Mouse (Mus musculus) urinary bladder, postnatal 36 days (tissue): ENCODE results near the gene Pbrm1.

Experiments used
- DNase-seq, 2 experiments: peaks; one replicate each; pipeline ENCODE4 v3.0.0; 2022; ENCODE audit warnings: low spot score in 2 of 2, mixed read lengths in 1 of 2

The Pbrm1 gene

DNA sequence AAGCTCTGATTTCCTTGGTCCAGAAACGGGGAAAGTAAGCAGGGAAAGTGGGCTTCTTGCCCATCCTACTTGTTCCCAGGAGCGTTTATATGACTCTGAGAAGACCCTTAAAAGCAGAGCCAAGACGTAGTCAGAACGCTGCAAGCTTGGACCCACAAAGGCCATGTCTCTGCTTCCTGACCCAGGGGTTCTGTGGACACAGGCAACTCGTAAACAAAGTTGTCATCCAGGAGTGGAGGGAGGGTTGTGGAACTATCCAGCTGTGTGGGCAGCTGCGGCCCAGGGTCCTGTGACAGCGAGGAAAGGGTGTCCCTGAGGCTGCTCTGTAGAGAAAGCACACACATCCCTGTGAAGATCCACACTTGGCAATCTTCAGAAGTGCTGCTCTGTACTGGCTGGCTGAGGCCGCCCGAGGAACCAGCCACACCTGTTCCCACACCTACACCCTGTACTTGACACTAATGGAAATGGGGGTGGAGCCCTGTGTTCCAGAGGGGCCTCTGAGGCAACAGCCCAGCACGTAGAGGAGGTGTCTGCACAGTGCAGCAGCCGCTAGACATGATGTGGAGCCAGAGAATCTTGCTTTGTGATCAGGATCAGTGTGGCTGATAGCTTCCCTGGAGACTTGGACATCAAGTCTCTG is 114.2 kb downstream of the Pbrm1 start:
- no peak for DNase-seq

DNA sequence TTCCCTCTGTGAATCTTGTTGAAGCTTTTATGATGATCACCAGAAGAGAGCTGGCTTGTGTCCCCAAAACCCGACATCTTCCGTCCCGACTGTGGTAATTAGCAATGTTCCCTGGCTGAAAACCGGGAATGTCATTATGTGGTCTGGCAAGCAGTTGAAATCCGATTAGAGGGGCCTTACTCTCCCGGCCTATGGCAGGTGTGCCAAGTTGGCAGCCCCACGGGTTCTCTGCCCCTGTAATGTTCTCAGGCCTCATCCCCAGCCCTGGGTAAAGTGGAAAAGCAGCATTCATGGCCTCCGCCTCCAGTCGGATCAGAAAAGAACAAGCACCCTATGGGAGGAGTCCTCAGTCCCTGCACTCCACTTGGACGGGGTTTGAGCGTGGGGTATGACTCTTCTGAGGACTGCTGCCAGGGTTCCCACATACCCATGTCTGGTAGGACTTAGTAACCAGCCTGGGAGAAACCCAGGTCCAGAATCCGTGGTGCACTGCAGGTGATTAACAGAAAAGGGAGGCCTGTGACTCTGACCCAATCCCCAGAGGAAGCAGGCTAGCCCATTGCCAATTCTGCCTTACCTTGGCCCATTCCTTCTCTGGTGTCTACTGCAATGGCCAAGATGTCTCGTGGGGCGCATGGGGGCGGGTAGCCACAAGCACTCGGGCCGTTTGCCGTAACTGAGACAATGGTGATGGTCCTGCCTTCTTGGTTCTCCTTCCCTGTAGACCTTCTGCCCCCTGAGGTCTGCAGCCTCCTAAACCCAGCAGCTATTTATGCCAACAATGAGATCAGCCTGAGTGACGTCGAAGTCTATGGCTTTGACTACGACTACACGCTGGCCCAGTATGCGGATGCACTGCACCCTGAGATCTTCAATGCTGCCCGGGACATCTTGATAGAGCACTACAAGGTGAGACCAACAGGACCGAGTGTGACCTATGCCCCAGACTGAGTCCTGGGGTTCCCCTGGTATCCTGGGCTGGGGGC is 115.4 kb downstream of the Pbrm1 start:
- DNase-seq, result no peak

DNA sequence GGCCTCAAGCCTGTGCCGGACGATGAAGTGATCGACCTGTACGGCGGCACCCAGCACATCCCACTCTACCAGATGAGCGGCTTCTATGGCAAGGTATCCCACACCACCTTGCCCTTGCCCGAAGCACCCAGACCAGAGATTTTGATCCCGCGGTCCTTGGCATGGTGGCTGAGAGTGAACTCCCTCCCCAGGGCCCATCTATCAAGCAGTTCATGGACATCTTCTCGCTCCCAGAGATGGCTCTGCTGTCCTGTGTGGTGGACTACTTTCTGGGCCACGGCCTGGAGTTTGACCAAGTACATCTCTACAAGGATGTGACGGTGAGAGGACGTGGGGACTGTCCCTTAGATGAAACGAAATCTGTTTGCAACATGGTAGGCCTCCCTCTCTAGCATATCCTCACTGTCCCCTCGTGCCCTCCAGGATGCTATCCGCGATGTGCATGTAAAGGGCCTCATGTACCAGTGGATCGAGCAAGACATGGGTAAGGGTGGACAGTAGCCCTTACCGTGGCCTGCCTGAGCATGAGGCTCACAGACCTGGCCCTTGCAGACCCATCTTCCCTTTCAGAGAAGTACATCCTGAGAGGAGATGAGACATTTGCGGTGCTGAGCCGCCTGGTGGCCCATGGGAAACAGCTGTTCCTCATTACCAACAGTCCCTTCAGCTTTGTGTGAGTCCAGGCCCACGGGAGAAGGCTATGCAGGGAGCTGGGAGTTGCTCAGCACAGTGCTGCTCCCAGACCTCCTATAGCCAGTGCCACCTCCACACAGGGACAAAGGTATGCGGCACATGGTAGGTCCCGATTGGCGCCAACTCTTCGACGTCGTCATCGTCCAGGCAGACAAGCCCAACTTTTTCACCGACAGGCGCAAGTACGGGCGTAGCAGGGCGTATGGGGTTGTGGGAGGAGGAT is 116.8 kb downstream of the Pbrm1 start:
- no peak for DNase-seq

DNA sequence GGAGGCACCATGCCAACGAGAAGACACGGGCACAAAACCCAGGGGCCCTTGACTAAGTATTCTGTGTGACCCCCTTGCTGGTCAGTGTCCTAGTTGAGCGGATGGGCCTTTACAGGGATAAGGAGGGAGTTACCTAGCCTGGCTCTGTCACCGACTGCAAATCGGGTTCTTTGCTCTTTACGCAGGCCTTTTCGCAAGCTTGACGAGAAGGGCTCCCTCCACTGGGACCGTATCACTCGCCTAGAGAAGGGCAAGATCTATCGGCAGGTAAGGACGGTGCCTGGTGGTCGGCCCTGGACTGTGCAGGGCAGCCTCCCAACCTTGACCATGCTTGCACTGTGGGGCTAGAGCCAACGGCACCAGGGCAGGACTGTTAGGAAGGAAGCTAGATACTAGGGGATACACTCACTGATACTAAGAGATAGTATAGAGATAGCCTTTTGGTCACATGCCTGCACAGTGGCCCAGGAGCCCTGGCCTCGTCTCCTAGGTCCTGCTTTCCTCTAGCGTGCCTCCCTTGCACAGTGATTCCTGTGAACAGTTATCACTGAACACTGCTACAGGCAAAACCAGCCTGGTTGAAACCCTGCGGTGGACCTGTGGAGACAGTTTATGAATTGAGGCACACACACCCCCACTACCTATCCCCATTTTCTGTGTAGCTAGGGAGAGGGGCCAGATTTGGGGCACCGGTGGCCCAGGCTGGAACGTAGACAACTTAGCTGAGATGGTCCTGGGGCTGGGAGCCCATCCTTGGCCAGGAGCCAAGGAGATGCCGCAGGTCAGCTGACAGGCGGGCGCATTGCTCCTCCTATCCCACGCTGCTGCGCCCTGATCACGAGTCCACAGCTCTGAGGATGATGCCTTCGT is 117.7 kb downstream of the Pbrm1 start:
- no peak for DNase-seq

DNA sequence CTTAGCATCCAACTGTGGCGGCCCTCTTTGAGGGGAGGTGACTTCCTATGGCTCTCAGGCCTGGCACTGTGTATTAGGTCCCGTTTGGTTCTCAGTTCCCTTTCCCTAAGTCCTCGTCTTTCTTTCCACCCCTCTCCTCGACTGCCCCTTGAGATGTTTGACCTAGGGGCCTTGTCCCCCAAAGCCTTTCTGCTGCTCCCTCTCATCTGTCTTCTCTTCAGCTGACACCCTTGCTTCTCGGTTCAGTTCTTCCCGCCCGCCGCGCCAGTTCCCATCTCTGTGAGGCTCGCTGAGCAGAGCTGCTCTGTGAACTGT is 118.3 kb downstream of the Pbrm1 start:
- no peak for DNase-seq

DNA sequence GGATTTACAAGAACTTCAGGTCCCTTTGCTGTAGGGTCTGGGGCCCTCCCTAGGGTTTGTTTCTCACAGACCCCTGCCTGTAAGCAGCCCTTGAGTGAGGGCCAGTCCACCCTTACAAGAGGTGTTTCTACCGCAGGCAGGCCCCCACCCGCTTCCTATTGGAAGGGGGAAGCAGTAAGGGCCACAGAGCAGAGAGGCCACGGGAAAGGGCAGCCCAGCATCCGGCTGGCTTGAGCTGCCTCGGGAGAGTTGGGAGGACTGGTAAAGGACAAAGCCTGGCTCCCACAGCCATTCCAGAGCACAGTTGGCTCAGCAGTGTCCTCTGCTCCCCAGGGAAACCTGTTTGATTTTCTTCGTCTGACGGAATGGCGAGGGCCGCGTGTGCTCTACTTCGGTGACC is 118.9 kb downstream of the Pbrm1 start:
- DNase-seq, result no peak

DNA sequence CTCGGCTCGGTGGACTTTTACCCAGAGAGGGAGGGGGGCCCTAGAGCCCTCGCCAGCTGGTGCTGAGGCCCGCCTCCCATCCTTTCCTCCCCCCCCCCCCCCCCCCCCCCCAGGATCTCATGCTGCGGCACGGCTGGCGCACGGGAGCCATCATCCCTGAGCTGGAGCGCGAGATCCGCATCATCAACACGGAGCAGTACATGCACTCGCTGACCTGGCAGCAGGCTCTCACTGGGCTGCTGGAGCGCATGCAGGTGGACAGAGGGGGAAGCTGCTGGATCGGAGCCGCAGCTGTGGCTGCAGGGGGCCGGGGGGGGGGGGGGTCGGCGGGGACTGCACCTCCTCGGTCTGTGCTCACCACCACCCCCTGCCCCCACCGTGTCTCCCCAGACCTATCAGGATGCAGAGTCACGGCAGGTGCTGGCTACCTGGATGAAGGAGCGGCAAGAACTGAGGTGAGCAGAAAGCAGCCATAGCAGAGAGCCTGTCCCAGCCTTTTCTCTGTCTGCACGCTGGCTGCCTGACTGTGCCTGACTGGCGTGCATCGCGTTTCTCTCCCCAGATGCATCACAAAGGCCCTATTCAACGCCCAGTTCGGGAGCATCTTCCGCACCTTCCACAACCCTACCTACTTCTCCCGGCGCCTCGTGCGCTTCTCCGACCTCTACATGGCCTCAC is 119.4 kb downstream of the Pbrm1 start:
- peak in 1 of 2 experiments; percentile 0 for DNase-seq

DNA sequence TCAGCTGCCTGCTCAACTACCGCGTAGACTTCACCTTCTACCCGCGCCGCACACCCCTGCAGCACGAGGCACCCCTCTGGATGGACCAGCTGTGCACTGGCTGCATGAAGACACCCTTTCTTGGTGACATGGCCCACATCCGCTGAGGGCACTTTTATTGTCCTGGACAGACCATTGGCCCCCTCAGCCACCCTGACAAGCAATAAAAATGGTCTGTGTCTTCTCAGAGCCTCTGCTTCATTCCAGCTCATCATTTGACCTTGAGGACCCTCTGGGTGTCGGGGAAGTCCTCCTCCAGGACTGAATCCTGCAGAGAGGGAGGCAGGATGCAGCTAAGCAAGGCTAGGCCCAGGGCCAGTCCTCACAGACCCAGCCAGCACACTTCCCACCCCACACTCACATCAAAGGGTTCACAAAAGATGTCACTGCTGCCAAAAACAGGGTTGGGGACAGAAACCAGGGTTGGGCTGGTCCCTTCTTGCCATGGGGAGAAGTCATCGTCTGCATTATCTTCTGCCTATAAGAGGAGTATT is 120.0 kb downstream of the Pbrm1 start:
- DNase-seq, result no peak

DNA sequence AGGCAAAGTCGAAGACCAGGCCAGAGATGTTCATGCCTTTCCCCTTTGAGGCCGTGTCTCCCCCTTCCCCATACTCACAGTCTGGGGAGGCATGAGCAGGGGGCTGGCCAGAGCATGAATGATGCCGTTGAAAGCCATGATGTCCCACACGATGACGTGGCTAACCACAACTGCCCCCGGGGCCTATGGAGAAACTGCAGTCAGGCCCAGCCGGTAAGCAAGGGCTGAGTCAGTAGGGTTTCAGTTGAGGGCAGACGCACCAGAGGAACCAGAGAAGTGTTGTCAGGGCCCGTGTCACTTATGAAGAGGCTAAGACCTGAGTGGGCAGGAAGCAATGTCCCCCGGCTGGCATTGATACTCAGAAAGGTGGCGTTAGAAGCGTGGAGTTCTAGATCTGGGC is 120.7 kb downstream of the Pbrm1 start:
- no peak for DNase-seq

DNA sequence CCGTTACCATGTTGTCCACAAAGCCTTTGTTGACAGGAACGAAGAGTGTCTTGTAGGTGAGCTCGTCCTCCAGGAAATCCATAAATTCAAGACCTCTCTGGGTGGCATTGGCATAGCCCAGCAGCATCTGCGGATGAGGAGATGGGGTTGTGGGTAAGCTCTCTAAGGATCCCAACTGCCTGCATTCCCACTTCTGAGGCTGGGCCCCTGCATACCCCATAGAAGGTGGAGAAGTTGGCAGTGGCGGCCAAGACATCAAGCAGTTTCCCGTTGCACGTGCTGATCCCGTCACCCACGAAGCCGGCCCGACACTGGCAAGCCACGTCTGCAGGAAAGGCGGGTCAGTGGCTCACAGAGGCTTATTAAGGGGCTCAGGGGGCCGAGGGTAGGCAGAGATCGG is 121.2 kb downstream of the Pbrm1 start:
- DNase-seq, result no peak

DNA sequence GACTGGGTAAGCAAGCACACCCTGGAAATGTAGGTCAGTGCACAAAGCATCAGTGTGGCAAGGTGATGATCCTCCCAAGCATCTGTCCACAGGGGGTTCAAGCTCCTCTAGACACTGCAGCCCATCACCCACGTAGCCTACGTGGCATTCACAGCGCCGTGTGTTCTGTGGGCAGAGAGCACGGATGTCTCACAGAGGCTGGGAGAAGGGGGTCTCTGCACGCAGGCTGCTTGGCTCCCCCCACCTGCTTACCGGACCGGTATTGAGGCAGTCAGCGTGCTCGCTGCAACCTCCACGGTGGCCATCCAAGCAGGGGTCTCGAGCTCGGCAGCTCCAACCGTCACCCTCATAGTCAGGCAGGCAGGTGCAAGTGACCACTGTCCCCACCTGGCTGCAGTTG is 122.1 kb downstream of the Pbrm1 start:
- DNase-seq, result no peak

DNA sequence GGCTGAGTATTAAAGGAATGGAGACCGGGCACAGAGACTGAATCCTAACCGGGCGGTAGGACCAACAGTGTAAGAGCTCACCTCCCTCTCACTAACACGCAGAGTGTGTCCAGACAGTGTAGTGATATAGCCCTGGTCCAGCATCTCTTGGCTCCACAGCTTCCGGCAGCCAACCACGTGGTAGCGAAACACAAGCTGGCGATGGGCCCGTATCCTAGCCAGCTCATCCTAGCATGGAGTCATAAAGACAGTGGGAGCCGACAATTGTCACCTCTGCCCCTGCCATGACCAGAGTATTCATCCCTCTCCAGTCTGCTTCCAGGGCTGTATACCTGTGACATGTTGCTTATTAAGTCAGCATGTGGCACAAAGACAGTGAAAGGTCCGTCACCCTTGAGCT is 126.8 kb downstream of the Pbrm1 start:
- no peak for DNase-seq

DNA sequence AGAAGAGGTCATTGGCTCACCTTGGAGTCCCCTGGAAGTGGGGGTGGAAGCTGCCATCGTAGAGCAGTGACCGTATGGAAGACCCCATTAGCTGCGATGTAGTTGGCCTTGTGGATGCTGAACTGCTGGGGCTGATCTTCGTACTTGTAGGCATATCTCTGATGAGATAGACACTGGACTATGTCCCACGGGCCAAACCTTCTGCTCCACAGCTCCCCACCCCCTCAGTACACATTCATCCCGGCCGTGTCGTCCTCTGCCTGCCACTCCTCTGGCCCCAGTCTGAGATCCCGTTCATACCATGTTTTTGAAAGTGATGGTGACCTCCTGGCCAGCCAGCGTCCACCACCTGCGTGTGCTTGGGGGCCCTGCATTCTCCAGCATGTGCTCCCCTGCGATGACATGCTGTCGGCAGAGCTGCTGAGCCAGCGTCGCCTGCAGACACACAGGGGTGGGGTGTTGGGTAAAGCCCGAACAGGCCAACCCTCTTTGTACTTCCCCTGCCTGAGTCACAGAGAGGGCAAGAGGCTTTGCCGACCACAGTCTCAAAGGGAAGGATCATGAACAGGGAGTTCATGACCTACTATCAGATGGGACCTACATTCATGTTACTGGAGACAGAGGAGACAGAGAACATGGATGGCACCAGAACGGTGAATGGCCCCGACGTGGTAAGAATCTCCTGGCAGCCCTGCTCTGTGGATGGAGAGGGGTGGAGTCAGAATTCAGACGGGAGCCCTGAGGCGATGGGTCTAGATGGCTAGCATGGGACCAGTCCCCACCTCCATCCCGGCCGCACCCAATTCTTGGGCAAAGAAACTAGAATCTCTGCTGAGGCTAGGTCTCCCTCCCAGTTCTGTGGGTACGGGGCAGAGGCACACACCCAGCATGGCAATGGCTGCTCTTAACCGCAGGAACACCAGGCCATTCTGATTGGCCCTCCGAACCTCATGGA is 141.5 kb downstream of the Pbrm1 start:
- DNase-seq, result no peak

DNA sequence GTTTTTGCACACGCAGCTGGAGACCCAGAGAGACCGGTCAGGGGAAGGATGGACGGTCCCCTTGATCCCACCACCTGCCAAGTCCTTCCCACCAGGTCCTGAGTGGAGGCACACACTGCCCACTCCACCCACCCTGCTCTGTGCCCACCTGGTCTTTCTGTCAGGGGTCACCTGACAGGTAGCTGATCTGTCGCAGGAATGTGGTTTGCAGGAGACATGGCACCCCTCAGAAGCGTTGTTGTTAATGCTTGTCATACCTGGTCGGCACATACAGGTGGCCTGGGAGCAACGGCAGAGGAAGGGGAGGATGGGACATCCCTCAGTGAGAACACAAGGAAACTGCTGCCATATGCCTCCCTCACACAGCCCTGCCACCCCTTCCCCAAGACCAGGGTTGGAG is 142.3 kb downstream of the Pbrm1 start:
- DNase-seq, result no peak

DNA sequence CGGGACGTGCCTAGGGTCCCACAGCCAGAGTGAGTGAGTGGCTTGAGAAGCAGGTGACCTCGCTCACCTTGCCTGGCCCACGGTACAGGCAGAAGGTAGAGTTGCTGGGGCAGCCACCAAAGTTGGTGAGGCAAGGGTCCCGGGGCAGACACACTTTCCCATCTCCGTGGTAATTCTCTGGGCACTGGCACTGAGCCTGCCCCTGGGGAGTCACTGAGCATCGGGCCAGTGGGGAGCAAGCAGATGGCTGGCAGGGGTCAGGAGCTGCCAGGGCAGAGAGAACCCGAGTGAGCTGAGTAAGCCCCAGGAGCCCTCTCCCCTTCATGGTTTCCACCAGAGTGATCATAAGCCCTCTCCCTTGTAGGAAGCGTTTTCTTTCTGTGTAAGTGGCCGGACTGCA is 142.7 kb downstream of the Pbrm1 start:
- DNase-seq, result no peak

DNA sequence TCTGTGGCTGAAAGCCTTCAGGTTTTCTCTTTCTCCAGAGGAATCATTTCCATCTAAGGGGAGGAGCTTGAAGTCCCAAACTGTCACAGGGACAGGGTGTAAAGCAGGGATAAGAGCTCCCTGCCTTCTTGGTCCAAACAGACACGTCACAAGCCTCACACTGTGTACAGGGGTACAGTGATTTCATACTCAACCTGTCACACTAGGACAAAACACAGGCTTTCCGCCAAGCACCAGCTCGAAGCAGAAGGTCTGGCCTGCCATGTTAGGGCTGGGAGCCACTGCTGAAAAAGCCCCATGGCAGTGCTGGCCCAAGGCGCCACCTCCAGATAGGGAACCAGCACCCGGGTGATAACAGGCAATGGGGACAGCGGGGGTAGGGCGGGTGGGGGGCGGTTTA is 145.1 kb downstream of the Pbrm1 start:
- DNase-seq, result no peak

DNA sequence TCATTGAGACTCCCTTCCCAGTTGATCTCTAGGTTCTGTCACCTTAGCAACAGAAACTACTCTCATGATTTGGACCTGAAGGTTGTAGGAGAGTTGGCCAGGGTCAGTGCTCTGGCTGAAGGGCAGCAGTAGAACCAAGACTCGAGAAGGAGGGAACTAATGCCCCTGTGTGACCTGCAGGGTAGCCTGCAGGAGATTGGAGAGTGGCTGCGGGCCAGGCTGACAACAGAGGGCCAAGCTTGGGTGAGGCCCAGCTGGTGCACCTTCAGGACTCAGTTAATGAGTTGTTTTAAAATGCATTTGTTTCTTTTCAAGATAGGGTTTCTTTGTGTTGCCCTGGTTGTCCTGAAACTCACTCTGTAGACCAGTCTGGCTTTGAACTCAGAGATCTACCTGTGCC is 146.1 kb downstream of the Pbrm1 start:
- DNase-seq, result no peak

DNA sequence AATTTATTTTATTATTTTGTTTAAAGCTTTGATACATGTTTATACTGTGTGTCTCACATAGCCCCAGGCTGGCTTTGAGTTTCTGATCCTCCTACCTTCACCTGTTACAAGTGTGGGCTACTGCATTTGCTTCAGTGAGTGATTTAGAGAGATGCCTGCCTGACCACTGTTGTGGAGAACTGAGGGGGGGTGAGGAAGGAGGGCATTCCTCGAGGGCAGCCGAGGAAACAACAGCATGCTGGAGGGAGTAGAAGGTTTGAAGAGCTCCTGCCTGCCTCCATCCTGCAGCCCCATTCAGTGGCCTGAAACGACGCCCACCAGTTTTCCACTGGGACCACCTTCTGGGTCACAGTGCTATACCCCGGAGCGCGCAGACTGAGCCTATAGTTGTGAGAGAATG is 146.5 kb downstream of the Pbrm1 start:
- no peak for DNase-seq

DNA sequence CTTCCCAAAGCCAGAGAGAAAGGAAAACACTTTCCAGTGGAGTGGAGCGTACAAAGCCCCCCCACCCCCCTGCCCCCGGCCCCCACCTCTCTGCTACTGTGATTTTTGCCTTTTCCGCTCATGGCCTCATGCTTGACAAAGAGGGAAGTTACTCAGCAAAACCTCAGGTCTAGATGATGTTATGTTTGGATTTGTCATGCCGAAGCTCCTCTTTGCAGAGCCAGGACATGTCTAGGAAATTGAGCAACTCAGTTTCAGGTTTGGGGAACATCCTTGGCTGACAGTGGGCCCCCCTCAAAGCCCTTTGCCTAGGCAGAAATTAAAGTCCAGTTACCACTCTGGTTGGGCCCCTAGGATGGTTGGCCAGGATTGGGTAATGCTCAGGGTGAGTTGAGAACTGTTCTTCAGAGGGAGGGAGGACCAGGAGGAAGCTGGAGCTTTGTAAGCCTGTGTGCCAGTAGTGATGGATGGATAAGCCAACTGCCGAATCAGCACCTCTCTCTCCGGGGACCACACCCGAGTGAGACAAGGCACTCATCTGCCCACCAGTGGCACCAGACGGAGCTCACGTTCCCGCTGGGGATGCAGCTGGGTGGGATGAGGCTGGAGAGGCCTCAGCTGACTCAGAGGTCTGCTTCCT is 147.2 kb downstream of the Pbrm1 start:
- DNase-seq, result no peak
